Mouse (Mus musculus) midbrain, embryonic 14.5 days (tissue): Measurements from ENCODE around the gene Znhit2. TPM values are rescaled to one million over a fixed set of nuclear protein-coding genes. Genes with fewer than 3 reads are reported as not detected.

ENCODE experiments used
- ATAC-seq: fragments of 200-750 bp; cut with Nextera tagmentation; 2 replicates; pipeline ENCODE4 v1.8.0; 2017; ENCODE audit warnings: moderate number of reproducible peaks, moderate library complexity; ENCODE audit not compliant: low FRiP score, low TSS enrichment
- DNase-seq: peaks from one replicate; pipeline ENCODE4 v3.0.0-alpha.2; 2015
- H3K27ac ChIP-seq: fragments of 300-500 bp; sonication (generic); replicated peaks from 2 replicates; pipeline ENCODE4 v1.5.1; 2014; ENCODE audit warnings: mild to moderate bottlenecking, low read depth, low read length, moderate library complexity
- H3K27me3 ChIP-seq: fragments of 300-500 bp; sonication (generic); 2 replicates; pipeline ENCODE4 v1.6.1; 2014; ENCODE audit warnings: low read length, control low read depth, mixed read lengths; ENCODE audit not compliant: control insufficient read depth, insufficient read depth
- H3K36me3 ChIP-seq: fragments of 300-500 bp; sonication (generic); 2 replicates; pipeline ENCODE4 v1.6.1; 2014; ENCODE audit warnings: low read length, control low read depth; ENCODE audit not compliant: control insufficient read depth, insufficient read depth
- H3K4me1 ChIP-seq: fragments of 300-500 bp; sonication (generic); 2 replicates; pipeline ENCODE4 v1.6.1; 2014; ENCODE audit warnings: mild to moderate bottlenecking, antibody characterized with exemption, low read length, control low read depth; ENCODE audit not compliant: control insufficient read depth, insufficient read depth
- H3K4me2 ChIP-seq: fragments of 300-500 bp; sonication (generic); 2 replicates; pipeline ENCODE4 v1.6.1; 2014; ENCODE audit warnings: mild to moderate bottlenecking, low read length, moderate library complexity
- H3K4me3 ChIP-seq: fragments of 300-500 bp; sonication (generic); replicated peaks from 2 replicates; pipeline ENCODE4 v1.5.1; 2014; ENCODE audit warnings: low read depth, low read length
- H3K9ac ChIP-seq: fragments of 300-500 bp; sonication (generic); replicated peaks from 2 replicates; pipeline ENCODE4 v1.6.1; 2014; ENCODE audit warnings: mild to moderate bottlenecking, low read length, moderate library complexity
- H3K9me3 ChIP-seq: fragments of 300-500 bp; sonication (generic); 2 replicates; pipeline ENCODE4 v1.6.1; 2016; ENCODE audit warnings: low read length, control low read depth, mixed read lengths; ENCODE audit not compliant: control insufficient read depth
- WGBS: fragments of 180-500 bp; shearing (Covaris S2); extraction: QIAGEN DNeasy Blood & Tissue Kit; methylation state at CpG from one replicate; pipeline ENCODE4 v1.1.7; 2014; 5-methylcytosine and 5-hydroxymethylcytosine counted together
- polyA plus RNA-seq: library from polyadenylated mRNA; unstranded; fragments of >200 nt; fragmentation: Nextera tagmentation; extraction: Ambion mirVana; gene quantifications from 2 replicates; pipeline ENCODE4 v1.2.1, GENCODE M21; 2014

Gene Znhit2
- polyA plus RNA-seq, 1 experiment from 2014 or later: 32.4 TPM

DNA sequence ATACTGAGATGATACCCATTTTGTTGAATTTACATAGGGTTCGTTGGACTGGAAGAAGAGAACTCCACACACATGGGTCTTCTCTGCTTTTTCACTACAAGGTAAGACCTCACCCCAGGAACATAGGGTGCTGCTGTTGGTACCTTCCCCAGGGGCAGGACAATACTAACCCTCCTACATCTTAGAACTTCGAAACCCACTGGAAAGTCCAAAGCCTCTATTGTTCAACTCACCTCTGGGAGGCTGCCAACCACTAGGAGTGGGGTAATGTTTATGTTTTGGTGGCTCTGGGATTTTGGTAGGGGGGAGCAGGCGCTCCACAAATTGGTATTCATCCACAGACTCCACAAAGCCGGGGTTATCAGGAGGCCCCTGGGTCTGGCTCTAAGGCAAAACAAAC lies 4.3 kb upstream of the Znhit2 start:
- WGBS: 62% methylated on average over 4 of the region's 4 CpGs
- Histone ChIP-seq H3K27me3 (no peaks in the 10 kb centered on the region), H3K9ac (peak overlapping the region; percentile 79), H3K4me1 (peaks cover 9% of the 10 kb centered on the region), H3K27ac (no peak overlapping the region), H3K4me2 (peak overlapping the region; percentile 87), H3K36me3 (peaks cover 48% of the 10 kb centered on the region), H3K4me3 (peak overlapping the region; percentile 81), H3K9me3 (no peaks in the 10 kb centered on the region)
- no peak for DNase-seq
- ATAC-seq: no peak

DNA sequence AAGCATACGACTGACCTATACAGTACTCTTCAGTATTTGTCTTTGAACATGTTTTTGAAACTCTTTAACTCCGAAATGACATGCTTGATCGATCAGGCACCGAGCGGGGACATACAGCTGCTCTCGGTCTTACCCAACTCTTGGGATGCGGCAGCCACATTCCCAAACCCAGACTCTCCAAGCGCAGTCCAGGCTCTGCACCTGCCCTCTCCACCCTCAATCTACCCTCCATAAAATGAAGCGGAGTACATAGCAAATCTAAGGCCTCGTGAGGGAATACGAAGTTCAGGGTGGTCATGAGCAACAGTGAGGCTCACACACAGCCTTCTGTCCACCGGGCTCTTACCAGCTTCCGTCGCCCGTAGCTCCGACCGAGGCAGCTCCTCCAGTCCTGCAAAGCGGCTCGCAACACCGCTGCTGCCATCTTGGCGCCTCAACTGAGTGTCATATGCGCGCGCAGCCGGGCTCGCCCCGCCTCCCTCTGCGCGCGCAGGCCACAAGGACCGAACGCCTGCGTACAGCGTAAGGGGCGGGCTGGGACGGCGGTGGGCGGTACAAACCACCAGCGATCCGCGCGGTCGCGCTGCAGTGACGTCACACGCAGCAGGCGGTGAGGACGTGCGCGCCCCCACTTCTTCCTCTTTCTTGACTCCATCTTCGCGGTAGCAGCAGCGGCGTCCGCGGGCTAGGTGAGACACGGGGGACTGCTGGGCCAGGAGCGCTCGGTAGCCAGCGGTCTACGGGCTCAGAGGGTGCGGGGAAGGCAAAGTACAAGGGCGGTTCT lies 3.5 kb upstream of the Znhit2 start, which contains the start of the genes Mrpl49 and Fau:
TSS of gene Mrpl49 (minus strand) at position 473 of the 784 bp plus-strand sequence.
TSS of gene Fau (plus strand) at position 532 of the 784 bp plus-strand sequence.
- peak; percentile 91 for ATAC-seq
- Histone ChIP-seq H3K27ac (peak within 1 kb of the TSS; percentile 84), H3K4me3 (peak within 1 kb of the TSS; percentile 81), H3K9me3 (no peaks in the 10 kb centered on the region), H3K4me1 (peaks cover 17% of the 10 kb centered on the region), H3K9ac (peak within 1 kb of the TSS; percentile 79), H3K4me2 (peak within 1 kb of the TSS; percentile 87), H3K36me3 (peaks cover 40% of the 10 kb centered on the region), H3K27me3 (no peaks in the 10 kb centered on the region)
- under 1% methylated on average over 63 of the region's 63 CpGs for WGBS
- DNase-seq: peak; percentile 100

DNA sequence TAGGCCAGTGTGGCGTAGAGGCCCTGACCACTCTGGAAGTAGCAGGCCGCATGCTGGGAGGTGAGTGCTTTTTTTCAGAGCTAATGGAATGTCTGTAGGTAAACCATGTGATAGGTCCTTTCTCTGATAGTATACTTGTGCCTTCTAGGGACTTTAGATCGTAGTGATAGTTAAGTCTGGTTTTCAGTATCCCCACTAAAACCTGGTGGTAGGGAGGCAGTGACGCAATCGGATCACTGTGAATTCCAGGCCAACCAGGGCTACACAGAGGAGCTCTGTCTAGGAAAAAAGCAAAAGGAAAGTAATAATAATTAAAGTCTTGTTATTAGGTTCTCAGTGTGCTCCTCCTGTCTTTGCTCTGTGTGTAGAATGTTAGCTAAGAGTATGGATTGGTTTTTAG lies 2.5 kb upstream of the Znhit2 start:
- Histone ChIP-seq H3K9me3 (no peaks in the 10 kb centered on the region), H3K36me3 (peaks cover 30% of the 10 kb centered on the region), H3K4me2 (peak overlapping the region; percentile 87), H3K27ac (no peak overlapping the region), H3K9ac (peak overlapping the region; percentile 79), H3K27me3 (no peaks in the 10 kb centered on the region), H3K4me3 (peak overlapping the region; percentile 81), H3K4me1 (peaks cover 25% of the 10 kb centered on the region)
- DNase-seq (no peak), ATAC-seq (no peak)
- WGBS: 33% methylated on average over 5 of the region's 5 CpGs

DNA sequence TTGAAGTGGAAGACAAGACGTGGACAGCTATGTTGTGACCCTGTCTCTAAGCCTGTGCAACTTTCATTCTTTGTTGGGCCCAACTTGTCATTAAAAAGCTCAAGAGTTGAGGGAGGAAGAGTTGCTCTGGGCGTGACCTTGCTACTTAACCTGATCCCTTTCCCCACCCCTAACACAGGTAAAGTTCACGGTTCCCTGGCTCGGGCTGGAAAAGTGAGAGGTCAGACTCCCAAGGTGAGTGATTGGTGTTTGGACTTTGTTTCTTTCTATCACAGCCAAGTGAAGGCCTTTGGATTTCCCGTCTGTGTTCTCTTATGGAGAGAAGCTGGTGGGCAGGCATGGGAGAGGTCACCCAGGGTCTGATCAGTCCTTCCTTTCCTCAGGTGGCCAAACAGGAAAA lies 2.0 kb upstream of the Znhit2 start:
- no peaks in the 10 kb centered on the region for H3K9me3 ChIP-seq
- ATAC-seq (no peak), DNase-seq (no peak)
- H3K27ac ChIP-seq: no peak overlapping the region
- WGBS: 89% methylated on average over 5 of the region's 5 CpGs
- peaks cover 25% of the 10 kb centered on the region for H3K36me3 ChIP-seq
- H3K27me3 ChIP-seq: no peaks in the 10 kb centered on the region
- peak overlapping the region; percentile 87 for H3K4me2 ChIP-seq
- H3K9ac ChIP-seq: no peak overlapping the region
- peaks cover 25% of the 10 kb centered on the region for H3K4me1 ChIP-seq
- H3K4me3 ChIP-seq: peak overlapping the region; percentile 81

DNA sequence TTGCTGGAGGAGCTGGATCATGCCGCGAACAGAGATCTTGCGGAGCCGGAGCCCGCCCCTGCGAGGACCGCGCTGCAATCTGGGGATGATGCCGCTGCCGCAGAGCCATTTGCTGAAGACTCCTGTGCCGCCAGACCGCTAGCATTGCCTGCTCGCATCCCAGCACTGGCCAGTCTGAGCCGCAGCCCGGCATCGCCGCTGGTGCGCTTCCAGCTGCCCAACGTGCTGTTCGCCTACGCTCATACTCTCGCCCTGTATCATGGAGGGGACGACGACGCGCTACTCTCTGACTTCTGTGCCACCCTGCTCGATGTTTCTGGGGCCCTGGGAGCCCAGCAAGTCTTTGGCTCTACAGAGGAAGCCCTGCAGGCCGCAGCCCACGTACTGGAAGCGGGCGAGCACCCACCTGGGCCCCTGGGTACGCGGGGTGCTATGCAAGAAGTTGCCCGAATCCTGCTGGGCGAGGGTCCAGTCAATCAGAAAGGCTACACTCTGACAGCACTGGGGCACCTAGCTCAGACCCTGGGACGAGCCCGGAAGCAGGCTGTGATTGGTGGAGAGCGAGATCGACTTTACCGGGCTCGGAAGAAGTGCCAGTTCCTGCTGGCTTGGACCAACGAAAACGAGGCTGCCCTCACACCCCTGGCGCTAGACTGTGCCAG lies 780 bp downstream of the Znhit2 start:
- 1% methylated on average over 44 of the region's 44 CpGs for WGBS

DNA sequence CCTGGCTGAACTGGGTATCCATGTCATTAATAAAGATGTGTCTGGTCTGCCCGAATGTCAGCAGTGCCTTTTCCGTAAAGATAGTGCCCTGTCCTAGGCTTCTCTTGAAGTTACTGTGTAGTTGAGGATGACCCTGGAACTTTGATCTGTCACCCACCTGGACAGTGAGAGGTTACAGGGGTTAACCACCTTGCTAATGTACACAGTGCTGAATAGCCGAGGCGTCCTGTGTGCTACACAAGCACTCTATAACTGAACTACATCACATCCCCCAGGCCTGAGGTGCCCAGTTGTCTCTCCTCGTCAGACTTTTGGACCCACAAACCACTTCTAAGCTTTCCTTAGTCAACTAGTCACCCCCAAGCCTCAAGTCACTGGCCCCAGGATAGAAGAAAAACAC lies 1.4 kb downstream of the Znhit2 start:
- H3K4me3 ChIP-seq: peak overlapping the region; percentile 77
- no peaks in the 10 kb centered on the region for H3K27me3 ChIP-seq
- 70% methylated on average over 5 of the region's 5 CpGs for WGBS
- H3K4me1 ChIP-seq: peaks cover 31% of the 10 kb centered on the region
- H3K4me2 ChIP-seq: peak overlapping the region; percentile 100
- H3K36me3 ChIP-seq: peaks cover 7% of the 10 kb centered on the region
- no peak for DNase-seq
- peak overlapping the region; percentile 91; the same call in 1 of the 2 replicates for H3K9ac ChIP-seq
- no peak for ATAC-seq
- H3K9me3 ChIP-seq: no peaks in the 10 kb centered on the region
- peak overlapping the region; percentile 89; the same call in 1 of the 2 replicates for H3K27ac ChIP-seq

More for the DNA sequence above, 780 bp downstream of the Znhit2 start:
- H3K9ac ChIP-seq: peak overlapping the region; percentile 91
- DNase-seq (peak; percentile 47), ATAC-seq (no peak)
- peak overlapping the region; percentile 100 for H3K4me2 ChIP-seq
- peak overlapping the region; percentile 89 for H3K27ac ChIP-seq
- peaks cover 31% of the 10 kb centered on the region for H3K4me1 ChIP-seq
- H3K36me3 ChIP-seq: peaks cover 7% of the 10 kb centered on the region
- H3K27me3 ChIP-seq: no peaks in the 10 kb centered on the region
- peak overlapping the region; percentile 77 for H3K4me3 ChIP-seq
- H3K9me3 ChIP-seq: no peaks in the 10 kb centered on the region

DNA sequence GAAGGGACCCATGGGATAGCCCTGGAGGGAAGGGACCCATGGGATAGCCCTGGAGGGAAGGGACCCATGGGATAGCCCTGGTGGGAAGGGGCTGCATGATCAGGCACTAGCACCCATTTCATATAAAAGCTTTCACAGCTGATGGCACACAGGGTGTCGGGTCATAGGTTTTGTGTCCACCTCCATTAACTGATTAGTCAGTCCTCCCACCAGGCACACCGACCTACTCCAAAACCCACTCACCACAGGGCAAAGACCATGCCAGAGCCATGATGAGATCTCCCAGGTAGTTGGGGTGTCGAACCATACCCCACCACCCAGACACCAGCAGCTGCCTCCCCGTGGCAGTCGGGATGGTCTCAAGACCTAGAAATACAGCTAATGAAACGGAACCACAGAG lies 2.1 kb downstream of the Znhit2 start:
- no peaks in the 10 kb centered on the region for H3K27me3 ChIP-seq
- H3K36me3 ChIP-seq: peaks cover 7% of the 10 kb centered on the region
- H3K9ac ChIP-seq: no peak overlapping the region
- ATAC-seq: no peak
- WGBS: 96% methylated on average over 6 of the region's 6 CpGs
- DNase-seq: no peak
- no peak overlapping the region for H3K27ac ChIP-seq
- peak overlapping the region; percentile 100; the same call in 1 of the 2 replicates for H3K4me2 ChIP-seq
- H3K9me3 ChIP-seq: no peaks in the 10 kb centered on the region
- no peak overlapping the region for H3K4me3 ChIP-seq
- H3K4me1 ChIP-seq: peaks cover 32% of the 10 kb centered on the region

DNA sequence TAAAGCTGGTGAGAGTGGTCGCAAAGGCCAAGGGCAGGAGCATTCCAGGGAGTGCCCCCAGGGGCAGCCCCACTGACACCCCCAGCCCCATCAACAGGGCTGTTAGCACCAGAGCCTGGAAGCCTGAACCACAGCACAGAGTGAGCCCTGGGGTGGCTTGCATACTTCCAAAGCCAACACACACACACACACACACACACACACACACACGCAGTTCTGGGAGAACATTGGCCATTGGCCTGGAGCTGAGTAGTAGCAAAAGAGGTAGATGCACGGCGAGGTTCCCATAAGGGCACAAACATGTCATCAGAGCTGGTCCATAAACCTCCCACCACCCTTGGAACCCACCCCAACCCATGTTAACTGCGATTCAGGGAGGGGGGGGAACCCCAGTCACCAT lies 5.6 kb downstream of the Znhit2 start:
- 34% methylated on average over 5 of the region's 5 CpGs for WGBS
- H3K4me1 ChIP-seq: peaks cover 30% of the 10 kb centered on the region

More for the DNA sequence above, 5.6 kb downstream of the Znhit2 start:
- peak; percentile 31 for DNase-seq
- Histone ChIP-seq H3K9ac (peak overlapping the region; percentile 70), H3K36me3 (peaks cover 30% of the 10 kb centered on the region), H3K4me2 (peak overlapping the region; percentile 94), H3K27ac (peak overlapping the region; percentile 90), H3K9me3 (no peaks in the 10 kb centered on the region), H3K27me3 (no peaks in the 10 kb centered on the region), H3K4me3 (peak overlapping the region; percentile 58)
- no peak for ATAC-seq
